Mouse (Mus musculus) spleen, adult 2 months (tissue): ENCODE measurements around the gene Fau.

Experiments
- CTCF ChIP-seq: fragments of 200-500 bp; IDR thresholded peaks from 2 replicates; pipeline ENCODE4 v1.5.1; 2011; ENCODE audit warnings: mild to moderate bottlenecking, inconsistent platforms; ENCODE audit not compliant: insufficient read depth, insufficient read length, insufficient replicate concordance; ENCODE audit errors: extremely low read depth
- POLR2A ChIP-seq: fragments of 200-500 bp; IDR thresholded peaks from 2 replicates; pipeline ENCODE4 v1.6.1; 2011; ENCODE audit warnings: low read depth, low read length, inconsistent platforms

DNA sequence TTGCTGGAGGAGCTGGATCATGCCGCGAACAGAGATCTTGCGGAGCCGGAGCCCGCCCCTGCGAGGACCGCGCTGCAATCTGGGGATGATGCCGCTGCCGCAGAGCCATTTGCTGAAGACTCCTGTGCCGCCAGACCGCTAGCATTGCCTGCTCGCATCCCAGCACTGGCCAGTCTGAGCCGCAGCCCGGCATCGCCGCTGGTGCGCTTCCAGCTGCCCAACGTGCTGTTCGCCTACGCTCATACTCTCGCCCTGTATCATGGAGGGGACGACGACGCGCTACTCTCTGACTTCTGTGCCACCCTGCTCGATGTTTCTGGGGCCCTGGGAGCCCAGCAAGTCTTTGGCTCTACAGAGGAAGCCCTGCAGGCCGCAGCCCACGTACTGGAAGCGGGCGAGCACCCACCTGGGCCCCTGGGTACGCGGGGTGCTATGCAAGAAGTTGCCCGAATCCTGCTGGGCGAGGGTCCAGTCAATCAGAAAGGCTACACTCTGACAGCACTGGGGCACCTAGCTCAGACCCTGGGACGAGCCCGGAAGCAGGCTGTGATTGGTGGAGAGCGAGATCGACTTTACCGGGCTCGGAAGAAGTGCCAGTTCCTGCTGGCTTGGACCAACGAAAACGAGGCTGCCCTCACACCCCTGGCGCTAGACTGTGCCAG is 4.1 kb downstream of the Fau start:
- TF ChIP-seq POLR2A: no peak
- no peak for TF ChIP-seq CTCF
